Mouse (Mus musculus): ENCODE data around the gene Afap1l2.

DNA sequence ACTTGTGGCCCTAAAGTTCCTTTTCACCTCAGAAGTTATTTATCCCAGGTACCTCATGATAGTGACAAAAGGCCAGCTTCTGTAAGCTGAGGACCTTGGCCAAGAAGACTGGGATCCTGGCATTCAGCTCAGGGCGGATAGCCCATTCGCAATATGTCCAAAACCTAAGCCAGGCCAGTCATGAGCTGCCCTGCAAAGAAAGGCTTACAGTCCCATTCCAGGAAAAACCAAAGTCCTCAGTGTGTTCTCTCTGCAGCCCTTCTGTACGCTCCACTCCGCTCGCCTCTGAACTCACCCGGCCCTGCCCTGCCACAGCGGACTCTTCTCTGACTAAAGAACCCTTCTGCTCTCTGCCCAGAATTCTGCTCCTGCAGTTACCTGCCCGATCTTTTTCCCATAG lies 71.8 kb downstream of the Afap1l2 start:
- TF ChIP-seq CTCF (conservative IDR thresholded peaks at IDR 0.05; ENCODE audit: insufficient read depth, insufficient read length, low read depth, low read length) (no peak), POLR2A (IDR thresholded peaks at IDR 0.05; ENCODE audit: low read depth, low read length) (no peak)
